In genomic region chr14:122383931-122384330, GRCm38 (mm10) we compare ENCODE assay signal across 19 mouse cellular contexts.
DNase-seq lines count a peak whose midpoint lies in the region; ATAC-seq lines count a peak whose summit lies in the region.
"Had no signal": no experiment of that assay in that cellular context is flagged by ENCODE, and none has a peak within 500 bp of the region (broad histone marks: within the 10 kb centered on the region; RNA-seq: fewer than 3 reads in every experiment).

No protein-coding gene starts in this region.

- H3K36me3 ChIP-seq in forebrain, embryonic 13.5 days (ENCODE audit: poor library complexity, severe bottlenecking) = no peaks in the 10 kb centered on the region
- H3K36me3 ChIP-seq in forebrain, embryonic 16.5 days (ENCODE audit: control insufficient read depth, insufficient read depth) = no peaks in the 10 kb centered on the region
- no peaks in the 10 kb centered on the region for H3K36me3 ChIP-seq in midbrain, embryonic 16.5 days (ENCODE audit: control insufficient read depth, insufficient read depth, low read length)
- H3K36me3 ChIP-seq in midbrain, embryonic 10.5 days = no peaks in the 10 kb centered on the region
- H3K36me3 ChIP-seq: heart, embryonic 13.5 days; midbrain, embryonic 13.5 days had no signal

- H3K27ac ChIP-seq in forebrain, embryonic 13.5 days = no peak overlapping the region
- no peak overlapping the region for H3K27ac ChIP-seq in forebrain, embryonic 16.5 days (ENCODE audit: low read length)
- peak overlapping the region; percentile 57; the same call in 1 of the 2 replicates for H3K27ac ChIP-seq in midbrain, embryonic 16.5 days (ENCODE audit: low read length)
- no peak overlapping the region for H3K27ac ChIP-seq in midbrain, embryonic 10.5 days (replicated peaks)
- H3K27ac ChIP-seq: gastrocnemius, adult 2 months; heart, embryonic 13.5 days; macrophage; midbrain, embryonic 13.5 days had no signal

- DNase-seq in midbrain, embryonic 10.5 days (ENCODE audit: low spot score) = no peak
- DNase-seq in cerebellum, postnatal 25 days = peak; percentile 52 to 78
- DNase-seq in kidney, postnatal 10 days = no peak
- no peak for DNase-seq in layer of hippocampus, postnatal 36 days
- DNase-seq: adrenal gland, postnatal 14 days; B cell, adult 2 months; gastrocnemius, adult 2 months; heart, postnatal 4 days; lung, embryonic 14.5 days; thymus, postnatal 36 days had no signal

- H3K4me2 ChIP-seq in forebrain, embryonic 13.5 days = peak overlapping the region; percentile 43; the same call in 1 of the 2 replicates
- no peak overlapping the region for H3K4me2 ChIP-seq in forebrain, embryonic 16.5 days (ENCODE audit: low read length)
- H3K4me2 ChIP-seq in midbrain, embryonic 16.5 days (ENCODE audit: low read length) = no peak overlapping the region
- H3K4me2 ChIP-seq: heart, embryonic 13.5 days; liver, embryonic 11.5 days; lung, embryonic 14.5 days; midbrain, embryonic 13.5 days had no signal

- H3K9me3 ChIP-seq in forebrain, embryonic 13.5 days (replicated peaks) = no peaks in the 10 kb centered on the region
- no peaks in the 10 kb centered on the region for H3K9me3 ChIP-seq in forebrain, embryonic 16.5 days (ENCODE audit: control insufficient read depth, low read length)
- H3K9me3 ChIP-seq in midbrain, embryonic 16.5 days (replicated peaks; ENCODE audit: control insufficient read depth, low read length, poor library complexity, severe bottlenecking) = no peaks in the 10 kb centered on the region
- no peaks in the 10 kb centered on the region for H3K9me3 ChIP-seq in midbrain, embryonic 10.5 days (replicated peaks)
- H3K9me3 ChIP-seq: heart, embryonic 13.5 days; midbrain, embryonic 13.5 days had no signal

- H3K9ac ChIP-seq in forebrain, embryonic 13.5 days = no peak overlapping the region
- no peak overlapping the region for H3K9ac ChIP-seq in forebrain, embryonic 16.5 days (replicated peaks; ENCODE audit: low read depth, low read length)
- H3K9ac ChIP-seq in midbrain, embryonic 16.5 days (ENCODE audit: low read depth, low read length) = no peak overlapping the region
- H3K9ac ChIP-seq: heart, embryonic 13.5 days; lung, embryonic 14.5 days; midbrain, embryonic 13.5 days had no signal

- H3K4me1 ChIP-seq in forebrain, embryonic 13.5 days = peaks cover 25% of the 10 kb centered on the region
- peaks cover 16% of the 10 kb centered on the region for H3K4me1 ChIP-seq in forebrain, embryonic 16.5 days (replicated peaks; ENCODE audit: control insufficient read depth, insufficient read depth, low read length)
- H3K4me1 ChIP-seq in midbrain, embryonic 16.5 days (ENCODE audit: control insufficient read depth, insufficient read depth, low read length) = no peaks in the 10 kb centered on the region
- H3K4me1 ChIP-seq in midbrain, embryonic 10.5 days = peaks cover 40% of the 10 kb centered on the region
- H3K4me1 ChIP-seq: heart, embryonic 13.5 days had no signal

- WGBS in forebrain, embryonic 13.5 days = 85% methylated on average over 6 of the region's 6 CpGs
- WGBS in forebrain, embryonic 16.5 days = 80% methylated on average over 6 of the region's 6 CpGs
- WGBS in midbrain, embryonic 16.5 days = 87% methylated on average over 6 of the region's 6 CpGs
- 89% methylated on average over 6 of the region's 6 CpGs for WGBS in midbrain, embryonic 10.5 days

- peaks cover 33% of the 10 kb centered on the region for H3K27me3 ChIP-seq in forebrain, embryonic 13.5 days
- peaks cover 8% of the 10 kb centered on the region for H3K27me3 ChIP-seq in forebrain, embryonic 16.5 days (replicated peaks; ENCODE audit: control insufficient read depth, insufficient read depth, low read length)
- H3K27me3 ChIP-seq in midbrain, embryonic 16.5 days (ENCODE audit: control insufficient read depth, insufficient read depth, low read depth, low read length) = peaks cover 37% of the 10 kb centered on the region
- peaks cover 87% of the 10 kb centered on the region for H3K27me3 ChIP-seq in midbrain, embryonic 10.5 days (ENCODE audit: low read depth, poor library complexity, severe bottlenecking)
- H3K27me3 ChIP-seq: heart, embryonic 13.5 days had no signal

- H3K4me3 ChIP-seq in forebrain, embryonic 13.5 days = no peak overlapping the region
- H3K4me3 ChIP-seq in forebrain, embryonic 16.5 days (replicated peaks; ENCODE audit: low read length) = no peak overlapping the region
- H3K4me3 ChIP-seq in midbrain, embryonic 16.5 days (ENCODE audit: low read depth, low read length) = no peak overlapping the region
- no peak overlapping the region for H3K4me3 ChIP-seq in midbrain, embryonic 10.5 days
- H3K4me3 ChIP-seq: gastrocnemius, adult 2 months; heart, embryonic 13.5 days; midbrain, embryonic 13.5 days; myocyte had no signal

- no peak for ATAC-seq in forebrain, embryonic 13.5 days
- ATAC-seq in forebrain, embryonic 16.5 days = no peak
- ATAC-seq in midbrain, embryonic 16.5 days = no peak
- ATAC-seq: intestine, postnatal 0 days; midbrain, embryonic 13.5 days had no signal

Comparison
In these comparisons a context has a peak if more than half of its experiments do, and no peak if none do; other contexts are left out.
1. DNase-seq: peak in cerebellum, postnatal 25 days (2 of 2); none in midbrain, embryonic 10.5 days (single experiment), kidney, postnatal 10 days (single experiment) and layer of hippocampus, postnatal 36 days (0 of 2).